Mouse (Mus musculus) cerebellum, postnatal 4 days (tissue): ENCODE measurements around the gene Slco1a6.
"Not testable (repeated sequence)": the region's sequence is repeated elsewhere in the genome, so short reads cannot be mapped to it uniquely, and the experiment has no call there.

ENCODE experiments used
- DNase-seq, 2 experiments: peaks; one replicate each; pipeline ENCODE4 v3.0.0; 2022; ENCODE audit warnings: low spot score in 2 of 2, mixed read lengths in 1 of 2

Slco1a6 gene

GRCm38 (mm10) chr6:142208421-142208820 lies at the start of gene Slco1a6:
Gene Slco1a6 (minus strand): TSS chr6:142208521.
- no peak for DNase-seq

GRCm38 (mm10) chr6:142250738-142251307 lies 42.5 kb upstream of the Slco1a6 start:
- not testable (repeated sequence) for DNase-seq

- DNase-seq = no peak
These were observed 36.7 kb upstream of the Slco1a6 start for GRCm38 (mm10) chr6:142245065-142245464.

- DNase-seq = no peak
These were observed 31.1 kb upstream of the Slco1a6 start for GRCm38 (mm10) chr6:142239468-142239867.

GRCm38 (mm10) chr6:142220138-142220537 lies 11.8 kb upstream of the Slco1a6 start:
- DNase-seq = no peak

GRCm38 (mm10) chr6:142211821-142212220 lies 3.5 kb upstream of the Slco1a6 start:
- DNase-seq = no peak

GRCm38 (mm10) chr6:142209749-142210148 lies 1.4 kb upstream of the Slco1a6 start:
- no peak for DNase-seq

- DNase-seq = no peak
These were observed 7.8 kb downstream of the Slco1a6 start for GRCm38 (mm10) chr6:142200524-142200923.

GRCm38 (mm10) chr6:142194245-142194644 lies 14.1 kb downstream of the Slco1a6 start:
- no peak for DNase-seq

- DNase-seq = no peak
These were observed 16.4 kb downstream of the Slco1a6 start for GRCm38 (mm10) chr6:142191962-142192361.

- no peak for DNase-seq
These were observed 20.9 kb downstream of the Slco1a6 start for GRCm38 (mm10) chr6:142187426-142187825.

GRCm38 (mm10) chr6:142185868-142186415 lies 22.4 kb downstream of the Slco1a6 start:
- no peak for DNase-seq

- DNase-seq = no peak
These were observed 44.9 kb downstream of the Slco1a6 start for GRCm38 (mm10) chr6:142163406-142163805.

- no peak for DNase-seq
These were observed 47.1 kb downstream of the Slco1a6 start for GRCm38 (mm10) chr6:142161171-142161570.

GRCm38 (mm10) chr6:142154081-142154480 lies 54.2 kb downstream of the Slco1a6 start:
- not testable (repeated sequence) for DNase-seq

- no peak for DNase-seq
These were observed 60.0 kb downstream of the Slco1a6 start for GRCm38 (mm10) chr6:142148371-142148770.

GRCm38 (mm10) chr6:142111667-142112305 lies 96.5 kb downstream of the Slco1a6 start:
- DNase-seq = no peak

GRCm38 (mm10) chr6:142091126-142091525 lies 117.2 kb downstream of the Slco1a6 start:
- no peak for DNase-seq

GRCm38 (mm10) chr6:142058281-142058680 lies 150.0 kb downstream of the Slco1a6 start:
- not testable (repeated sequence) for DNase-seq

GRCm38 (mm10) chr6:142047689-142048088 lies 160.6 kb downstream of the Slco1a6 start:
- no peak for DNase-seq

GRCm38 (mm10) chr6:142045746-142046145 lies 162.6 kb downstream of the Slco1a6 start:
- DNase-seq = no peak

- no peak for DNase-seq
These were observed 166.4 kb downstream of the Slco1a6 start for GRCm38 (mm10) chr6:142041896-142042295.
